Mouse (Mus musculus): ENCODE data around the gene Wasf3.

Wasf3 gene

DNA sequence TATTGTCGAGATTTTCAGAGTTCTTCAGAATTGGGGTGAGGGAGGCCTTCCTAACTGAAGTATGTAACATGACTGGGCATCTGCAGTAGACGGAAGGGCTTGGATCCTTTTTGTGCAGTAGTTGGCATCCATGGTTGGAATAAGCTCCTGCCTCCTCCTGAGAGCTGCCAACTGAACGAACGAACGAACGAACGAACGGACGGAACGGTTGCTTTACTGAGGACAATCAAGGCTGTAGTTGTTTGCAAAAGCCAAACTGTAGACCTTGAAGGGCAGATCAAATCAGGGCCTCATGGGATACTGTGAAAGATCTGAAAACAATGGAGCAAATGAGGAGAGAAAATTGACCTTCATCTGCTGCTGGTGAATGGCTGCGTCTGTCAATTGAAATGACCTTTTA is 17.5 kb downstream of the Wasf3 start:
- no peak for DNase-seq

DNA sequence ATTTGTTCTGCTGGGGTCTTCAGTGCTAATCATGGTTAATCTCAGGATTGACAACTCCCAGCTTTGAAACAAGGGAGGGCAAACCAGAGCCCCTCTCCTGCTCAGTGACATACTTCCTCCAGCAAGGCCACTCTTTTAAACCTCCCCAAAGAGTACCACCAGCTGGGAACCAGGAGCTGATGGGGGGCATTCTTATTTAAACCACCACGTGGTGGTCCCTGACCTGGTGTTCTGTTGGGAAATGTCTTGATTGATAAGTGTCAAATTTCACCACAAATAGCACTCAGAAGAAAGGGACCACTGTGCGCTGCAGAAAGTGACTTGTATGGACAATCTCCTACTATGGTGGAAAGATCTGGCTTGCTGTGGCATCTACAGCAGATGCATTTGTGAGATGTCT is 19.1 kb downstream of the Wasf3 start:
- no peak for DNase-seq

DNA sequence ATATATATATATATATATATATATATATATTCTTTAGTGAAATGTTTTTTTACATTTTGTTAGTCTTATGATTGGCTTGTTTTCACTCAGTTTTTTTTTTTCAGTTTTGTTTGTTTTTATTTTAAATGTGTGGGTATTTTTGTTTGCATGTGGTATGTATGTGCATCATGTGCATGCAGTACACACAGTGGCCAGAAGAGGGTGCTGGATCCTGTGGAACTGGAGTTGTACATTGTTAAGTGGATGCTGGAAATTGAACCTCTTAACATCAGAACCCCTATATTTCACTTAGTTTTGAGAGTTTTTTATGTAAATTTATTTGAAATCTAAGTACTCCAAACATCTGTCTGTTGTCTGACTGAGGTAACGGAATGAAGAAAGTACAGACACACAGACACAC is 21.3 kb downstream of the Wasf3 start:
- no peak for DNase-seq

DNA sequence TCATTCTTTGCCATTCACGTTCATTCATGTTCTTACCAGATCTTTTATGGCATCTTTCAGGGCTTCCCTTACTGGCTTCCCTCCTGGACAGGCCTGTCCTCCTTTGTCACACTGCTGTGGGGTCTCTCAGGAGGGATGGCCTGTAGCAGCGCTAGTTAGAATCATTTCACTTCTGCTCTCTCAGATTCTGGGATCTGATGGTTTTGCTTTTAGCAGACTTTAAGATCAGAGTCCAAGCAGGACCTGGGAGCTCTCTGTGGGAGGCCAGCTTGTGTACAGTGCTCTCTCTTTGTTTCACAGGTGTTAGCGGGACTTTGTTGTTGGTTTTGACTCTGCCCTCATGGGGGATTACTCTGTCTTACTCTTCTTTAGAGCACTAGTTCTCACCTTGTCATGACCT is 23.0 kb downstream of the Wasf3 start:
- DNase-seq: no peak

DNA sequence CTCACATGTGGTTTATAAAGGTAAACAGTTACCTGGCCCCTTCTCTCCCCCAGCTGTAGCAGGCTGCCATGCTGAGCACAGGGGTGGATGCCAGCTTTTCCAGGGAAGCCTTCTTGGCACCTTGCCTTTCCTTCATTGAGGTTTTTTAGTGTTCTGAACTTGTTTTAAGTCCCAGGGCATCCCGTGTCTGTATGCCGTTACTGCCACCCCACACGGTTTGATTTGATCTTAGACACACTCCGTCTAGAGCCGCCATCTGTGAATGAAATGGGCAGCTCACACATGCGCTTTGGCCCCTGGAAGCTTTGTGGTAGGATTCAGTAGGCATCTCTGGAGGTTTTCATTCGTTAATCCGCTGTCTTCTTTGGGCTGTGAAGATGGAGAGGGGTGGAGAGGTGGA is 23.8 kb downstream of the Wasf3 start:
- no peak for DNase-seq

DNA sequence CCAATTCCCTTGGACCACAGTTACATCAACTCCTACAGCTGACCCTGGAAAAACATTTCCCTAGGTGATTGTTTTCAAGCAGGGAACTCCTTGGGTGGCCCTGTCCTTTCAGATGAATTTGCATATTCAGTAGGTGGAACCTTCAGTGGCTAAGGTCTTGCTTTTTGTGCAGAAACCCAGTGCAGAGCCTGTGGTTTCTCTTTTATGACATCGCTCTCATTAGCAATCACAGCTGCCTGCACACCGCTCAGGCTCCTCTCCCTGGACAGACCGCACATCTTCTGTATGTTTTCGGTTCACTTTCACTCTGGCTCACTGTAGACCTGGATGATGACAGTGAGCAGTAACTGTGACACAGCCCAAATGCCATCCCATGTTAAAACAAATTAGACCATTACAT is 26.0 kb downstream of the Wasf3 start:
- no peak for DNase-seq

DNA sequence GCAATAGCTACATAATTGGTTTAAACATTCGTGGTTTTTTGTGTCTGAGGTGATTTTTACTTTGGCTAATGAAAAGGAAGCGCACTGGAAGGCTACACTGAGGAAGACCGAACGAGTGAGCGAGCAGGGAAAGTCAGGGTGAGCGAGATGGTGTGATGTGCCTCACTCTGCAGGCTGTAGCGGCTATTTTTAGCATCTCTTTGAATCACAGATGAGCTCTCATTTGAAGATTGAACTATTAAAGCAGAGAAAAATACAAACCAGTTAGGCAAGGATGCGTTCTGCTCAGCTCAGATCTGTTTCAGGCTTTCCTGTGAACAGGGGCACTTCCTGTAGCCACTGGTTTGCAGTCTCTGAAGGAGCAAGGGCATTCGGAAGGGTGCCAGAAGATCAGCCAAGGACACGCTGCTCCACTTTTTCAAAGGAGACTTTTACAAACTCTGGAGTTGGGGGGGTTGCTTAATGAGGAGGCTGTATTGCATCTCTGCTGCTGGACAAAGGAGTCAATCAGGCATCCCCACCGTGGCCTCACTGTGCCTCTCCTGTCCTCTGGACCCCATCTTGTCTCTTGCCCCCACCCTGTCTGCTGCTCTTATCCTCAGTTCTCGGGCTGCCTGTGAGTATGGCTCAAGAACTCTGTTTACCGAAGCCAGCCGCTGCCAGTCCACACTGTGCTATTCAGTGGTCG is 28.1 kb downstream of the Wasf3 start:
- peak; percentile 38 for DNase-seq

DNA sequence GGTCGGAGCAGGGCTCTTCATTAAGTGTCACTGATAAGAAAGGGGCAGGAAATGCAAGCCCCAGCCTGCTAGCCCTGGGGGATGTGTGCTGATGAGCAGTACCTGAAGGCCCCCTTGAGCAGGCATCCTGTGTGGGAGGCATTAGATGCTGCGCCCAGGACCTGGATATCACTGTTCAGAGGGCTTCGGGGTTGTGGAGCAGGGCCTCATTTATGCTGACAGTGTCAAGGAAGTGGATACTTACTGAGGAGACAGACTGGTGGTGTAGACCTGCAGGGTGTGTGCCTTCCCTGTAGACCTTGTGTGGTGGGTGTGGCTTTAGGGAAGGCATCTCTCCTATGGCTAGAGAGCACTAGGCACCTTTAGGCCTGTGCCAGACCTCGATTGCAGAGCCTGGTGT is 29.8 kb downstream of the Wasf3 start:
- DNase-seq: no peak

DNA sequence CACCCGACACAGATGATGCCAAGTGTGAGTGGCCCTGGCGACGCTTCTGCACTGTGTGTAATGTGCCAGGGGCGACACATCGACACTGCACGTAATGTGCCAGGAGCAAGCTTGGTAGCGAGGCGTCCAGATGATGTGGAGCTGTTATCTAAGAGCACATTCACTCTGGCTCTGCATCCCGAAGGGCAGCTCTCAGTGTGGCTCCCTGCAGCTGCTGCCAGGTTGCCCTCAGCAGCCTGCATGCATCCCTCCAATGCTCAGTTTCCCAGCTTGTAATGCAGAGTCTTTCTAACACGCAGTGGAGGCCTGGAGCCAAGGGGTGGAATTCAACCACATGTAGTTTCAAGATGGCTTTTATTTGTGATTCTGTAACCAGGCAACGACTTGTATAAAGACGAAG is 30.4 kb downstream of the Wasf3 start:
- no peak for DNase-seq

DNA sequence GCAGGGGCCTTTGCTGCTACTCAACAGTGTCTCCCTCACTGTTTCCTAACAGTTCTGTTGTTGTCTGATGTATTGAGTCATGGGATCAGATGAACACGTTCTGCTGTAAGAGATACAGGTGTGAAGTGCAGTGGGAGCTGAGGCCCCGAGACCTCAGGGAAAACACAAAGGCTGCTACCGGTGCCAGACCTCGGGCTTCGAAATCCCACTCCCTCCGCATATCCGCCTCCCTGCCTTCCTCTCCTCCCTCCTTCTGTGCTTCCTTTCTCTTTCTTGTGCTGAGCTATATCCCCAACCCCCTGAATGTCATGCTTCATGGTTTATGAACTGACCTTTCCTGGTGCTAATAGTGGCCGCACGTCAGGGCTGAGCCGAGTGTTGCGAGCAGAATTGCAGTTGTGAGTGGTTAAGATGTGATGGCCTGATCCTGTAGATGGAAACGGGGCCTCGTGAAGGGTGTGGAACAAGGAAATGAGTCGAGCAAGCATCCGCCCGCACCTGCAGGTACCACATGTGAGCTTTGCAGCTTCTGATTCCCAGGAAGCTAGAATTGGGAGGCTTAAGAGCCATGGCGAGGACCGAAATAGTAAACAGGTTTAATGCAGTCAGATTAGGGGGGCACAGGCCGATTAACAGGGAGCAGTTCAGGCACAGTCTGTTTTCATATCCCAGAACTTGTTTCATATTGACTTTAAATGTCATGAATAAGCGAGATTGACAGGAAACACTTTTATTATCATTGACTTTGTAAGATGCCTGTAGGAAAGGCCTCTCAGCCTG is 31.7 kb downstream of the Wasf3 start:
- no peak for DNase-seq

DNA sequence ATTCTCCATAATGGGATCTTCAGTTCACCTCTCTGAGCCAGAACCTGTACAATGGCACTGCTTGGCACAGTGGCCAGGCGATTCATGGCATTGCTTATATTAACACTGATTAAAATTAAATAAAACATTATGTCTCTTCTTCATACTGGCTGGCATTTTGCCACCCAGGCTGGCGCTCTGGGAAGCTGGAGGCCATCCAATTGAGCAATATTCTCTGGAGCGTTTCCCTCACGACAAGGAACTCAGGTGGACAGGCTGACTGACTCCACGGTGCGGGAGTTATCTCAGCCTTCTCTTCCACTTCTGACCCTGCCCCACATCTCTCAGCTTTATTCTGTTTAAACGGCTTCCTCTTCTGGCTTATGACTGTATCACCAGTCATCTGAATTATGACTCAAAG is 33.3 kb downstream of the Wasf3 start:
- no peak for DNase-seq

DNA sequence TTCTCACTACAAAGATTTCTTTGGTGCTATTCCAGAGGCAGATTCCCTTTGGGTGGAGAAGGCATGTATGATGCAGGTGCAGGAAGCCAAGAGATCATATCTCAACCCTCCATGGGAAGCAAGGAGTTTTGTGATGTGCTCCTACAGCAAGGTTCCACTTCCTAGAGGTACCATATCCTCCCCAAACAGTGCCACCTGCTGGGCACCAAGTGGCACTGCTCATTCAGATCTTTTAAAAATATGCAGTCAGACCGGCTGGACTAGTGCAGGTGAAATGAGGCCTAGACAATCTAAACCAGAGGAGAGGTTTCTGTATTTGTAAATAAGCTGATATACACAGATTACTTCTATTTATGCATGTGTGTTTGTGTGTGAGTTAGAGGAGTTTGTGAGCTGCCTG is 35.3 kb downstream of the Wasf3 start:
- peak; percentile 62 for DNase-seq

DNA sequence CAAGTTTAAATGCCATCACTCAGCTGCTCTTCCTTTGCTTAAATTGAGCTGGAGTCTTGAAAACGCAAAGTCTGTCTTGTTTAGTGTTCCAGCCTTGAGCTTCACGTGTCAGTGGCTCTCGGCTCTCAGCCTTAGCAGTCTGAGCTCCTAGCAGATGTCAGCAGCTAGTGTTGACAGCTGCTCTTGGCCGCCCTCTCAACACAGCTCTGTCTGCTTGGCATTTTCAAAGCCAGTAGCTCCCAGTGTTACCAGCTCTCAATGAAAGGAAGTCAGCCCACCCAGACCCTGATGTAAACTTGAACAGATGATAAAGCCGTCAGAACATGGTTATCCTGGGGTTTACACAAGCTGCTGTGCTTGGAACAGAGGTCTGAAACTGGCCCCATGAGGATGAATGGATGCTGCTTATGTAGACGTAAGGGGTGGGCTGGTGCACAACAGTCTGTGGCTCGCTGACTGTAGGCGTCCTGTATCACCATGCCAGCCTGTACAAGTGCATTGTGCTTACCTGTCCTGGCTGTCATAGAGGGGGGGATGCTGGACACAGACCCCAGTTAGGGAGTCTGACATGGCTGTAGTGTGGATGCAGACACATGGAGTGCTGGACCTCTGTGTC is 40.0 kb downstream of the Wasf3 start:
- DNase-seq: no peak

DNA sequence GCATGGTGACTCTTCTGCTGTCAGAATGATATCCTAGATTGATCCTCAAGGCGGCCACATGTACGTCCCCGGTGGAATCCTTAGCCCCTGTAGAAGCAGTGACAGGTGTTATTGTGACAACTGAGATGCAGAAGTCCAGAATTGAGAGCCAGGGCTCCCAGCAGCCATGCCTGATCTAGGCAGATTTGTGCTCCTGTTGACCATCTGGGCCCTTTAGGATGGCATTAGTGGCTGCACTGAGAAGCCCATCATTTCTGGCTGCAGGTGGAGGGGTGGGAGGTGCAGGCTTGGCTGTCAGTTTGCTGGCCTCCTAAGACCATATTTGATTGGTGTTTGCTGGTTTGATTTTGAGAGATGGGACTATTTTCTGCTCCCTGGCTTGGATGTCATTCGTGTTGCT is 40.9 kb downstream of the Wasf3 start:
- no peak for DNase-seq

DNA sequence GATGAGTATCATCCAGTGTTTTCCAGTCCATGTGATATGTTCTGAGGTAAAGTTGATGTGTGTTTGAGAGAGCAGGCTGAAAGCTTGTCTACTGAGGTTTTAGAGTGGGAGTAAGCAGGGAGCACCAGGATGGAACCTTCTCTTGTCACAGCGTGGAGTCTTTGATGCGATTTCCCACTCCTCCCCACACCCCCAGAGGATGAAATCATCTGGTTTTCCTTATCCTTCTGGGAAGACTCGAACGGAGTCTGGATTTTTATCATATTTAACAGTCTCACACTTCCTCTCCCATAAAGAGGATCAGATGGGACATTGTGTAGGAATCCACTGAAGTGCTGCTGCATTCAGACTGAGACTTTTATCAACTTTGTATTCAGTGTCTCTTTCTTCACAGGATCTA is 43.3 kb downstream of the Wasf3 start:
- DNase-seq: no peak

DNA sequence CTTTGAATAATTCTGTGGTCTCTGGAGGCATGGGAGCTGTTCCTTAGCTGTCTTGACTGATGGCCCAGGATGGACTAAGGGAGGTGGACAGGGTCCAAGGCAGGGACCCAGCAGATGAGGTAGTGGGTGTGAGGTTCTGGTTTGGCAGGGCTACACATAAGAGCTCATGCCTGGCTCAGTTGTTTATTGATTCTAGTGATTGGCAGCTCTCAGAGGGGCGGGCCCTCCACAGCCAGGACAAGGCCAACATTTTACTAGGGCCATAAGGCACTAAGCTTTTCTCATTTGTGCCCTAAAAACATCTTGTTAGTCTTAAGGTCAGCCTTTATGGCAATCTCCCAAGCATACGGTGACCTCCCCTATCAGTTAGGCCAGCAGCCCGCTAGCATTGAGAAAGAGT is 47.0 kb downstream of the Wasf3 start:
- DNase-seq: no peak

DNA sequence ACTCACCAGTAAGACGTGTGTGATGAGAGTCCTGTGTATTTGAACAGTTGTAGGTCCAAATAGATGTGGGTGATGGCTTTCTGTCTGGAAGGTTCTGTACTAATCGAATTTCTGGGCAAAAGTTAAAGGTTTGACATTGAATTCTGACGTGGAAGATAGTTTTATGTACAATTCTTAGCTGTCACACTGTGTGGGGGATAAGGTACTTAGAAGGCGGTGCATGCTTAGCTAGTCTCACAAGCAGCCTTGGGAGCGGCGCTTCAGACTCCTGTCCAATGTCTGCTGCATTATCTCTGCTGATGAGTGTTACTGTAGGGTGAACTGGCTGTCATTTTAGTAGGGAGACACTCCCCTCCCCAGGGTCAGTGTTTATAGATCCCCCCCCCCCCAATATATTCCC is 47.7 kb downstream of the Wasf3 start:
- DNase-seq: no peak

DNA sequence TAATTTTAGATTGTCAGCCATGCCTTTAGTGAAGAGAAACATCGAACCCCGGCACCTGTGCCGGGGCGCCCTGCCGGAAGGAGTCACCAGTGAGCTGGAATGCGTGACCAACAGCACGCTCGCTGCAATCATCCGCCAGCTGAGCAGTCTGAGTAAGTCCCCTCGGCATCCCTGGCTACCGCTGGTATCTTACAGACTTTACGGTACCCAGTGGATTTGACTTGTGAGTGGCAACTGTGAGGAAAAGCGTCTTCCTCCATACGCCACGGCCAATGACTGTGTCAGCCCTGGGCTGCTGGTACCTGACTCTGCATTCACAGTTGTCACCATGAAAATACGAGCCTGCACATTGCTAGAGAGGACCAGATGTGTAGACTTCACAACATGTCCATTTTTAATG is 50.5 kb downstream of the Wasf3 start:
- DNase-seq: no peak

DNA sequence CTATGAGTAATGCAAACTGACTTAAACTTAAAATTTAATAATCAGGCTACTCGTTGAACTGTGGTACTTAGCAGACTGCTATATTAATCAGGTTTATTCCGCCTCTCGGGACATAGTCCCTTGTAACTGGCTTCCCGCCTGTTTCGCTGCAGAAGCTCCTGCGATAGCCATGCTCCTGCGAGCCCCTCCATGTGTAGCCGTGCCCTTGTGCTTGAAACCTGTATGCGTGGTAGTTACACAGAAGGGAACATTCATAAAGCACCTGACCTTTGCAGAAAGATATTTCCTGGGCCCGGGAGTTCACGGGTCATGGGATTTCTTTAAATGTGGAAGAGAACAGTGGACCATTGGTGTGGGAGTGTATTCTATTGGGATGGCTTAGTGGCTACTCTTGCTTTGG is 52.0 kb downstream of the Wasf3 start:
- DNase-seq: no peak

DNA sequence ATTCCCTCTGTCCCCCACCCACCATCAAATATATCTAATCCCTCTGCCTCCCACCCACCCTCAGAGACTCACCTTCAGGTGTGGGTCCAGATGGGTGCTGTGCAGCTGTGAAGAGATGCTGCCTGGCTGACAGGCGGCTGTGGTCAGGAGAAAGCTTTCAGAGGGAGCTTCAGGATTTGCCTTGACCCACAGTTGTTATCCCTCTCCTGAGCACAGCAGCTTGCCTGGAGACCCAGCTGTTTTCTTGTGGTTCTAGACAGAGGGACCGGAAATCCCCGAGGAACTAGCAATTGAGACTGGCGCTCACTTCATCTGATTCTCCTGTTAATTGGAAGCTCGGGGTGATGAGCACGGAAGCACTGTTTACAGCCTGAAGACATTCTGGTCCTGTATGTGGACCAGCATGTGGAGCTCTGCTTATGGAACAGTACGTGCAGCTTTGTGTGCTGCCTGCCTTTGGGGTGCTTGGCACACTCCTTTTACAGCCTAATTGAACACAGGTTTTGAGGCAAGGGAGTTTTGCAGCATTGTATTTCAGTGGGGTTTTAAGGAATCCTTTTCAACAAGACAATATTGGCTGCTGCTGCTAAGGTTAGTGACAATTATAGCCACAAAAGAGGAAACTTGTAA is 54.5 kb downstream of the Wasf3 start:
- no peak for DNase-seq

DNA sequence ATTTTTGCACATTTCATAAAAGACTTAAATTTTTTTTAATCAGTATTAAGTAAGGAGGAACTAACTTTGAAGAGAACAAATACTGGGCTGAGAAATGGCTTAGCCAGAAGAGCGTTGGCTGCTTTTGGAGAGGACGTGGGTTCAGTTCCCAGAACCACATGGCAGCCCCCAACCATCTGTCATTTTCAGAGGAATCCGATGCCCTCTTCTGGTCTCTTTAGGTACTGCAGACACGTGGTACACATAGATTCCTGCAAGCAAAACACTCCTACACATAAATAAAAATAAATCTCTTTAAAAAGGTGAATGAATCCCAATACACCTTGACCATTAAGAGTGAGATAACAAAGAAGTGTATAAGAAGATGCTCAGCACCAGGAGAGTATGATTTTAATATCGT is 55.5 kb downstream of the Wasf3 start:
- no peak for DNase-seq

DNA sequence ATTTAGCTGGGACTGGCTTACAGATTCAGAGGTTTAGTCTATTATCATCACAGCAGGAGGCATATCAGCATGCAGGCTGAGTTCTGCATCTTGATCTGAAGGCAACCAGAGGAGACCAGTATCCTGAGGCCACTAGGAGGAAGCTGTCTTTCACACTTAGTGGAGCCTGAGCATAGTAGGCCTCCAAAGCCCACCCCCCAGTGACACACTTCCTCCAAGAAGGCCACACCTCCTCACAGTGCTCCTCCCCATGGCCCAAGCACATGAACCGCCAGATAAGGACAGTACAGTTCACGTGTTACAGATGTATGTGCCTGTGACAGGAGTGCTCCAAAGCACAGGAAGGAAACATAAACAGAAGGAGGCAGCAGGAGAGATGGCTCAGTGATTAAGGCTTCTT is 58.0 kb downstream of the Wasf3 start:
- no peak for DNase-seq

DNA sequence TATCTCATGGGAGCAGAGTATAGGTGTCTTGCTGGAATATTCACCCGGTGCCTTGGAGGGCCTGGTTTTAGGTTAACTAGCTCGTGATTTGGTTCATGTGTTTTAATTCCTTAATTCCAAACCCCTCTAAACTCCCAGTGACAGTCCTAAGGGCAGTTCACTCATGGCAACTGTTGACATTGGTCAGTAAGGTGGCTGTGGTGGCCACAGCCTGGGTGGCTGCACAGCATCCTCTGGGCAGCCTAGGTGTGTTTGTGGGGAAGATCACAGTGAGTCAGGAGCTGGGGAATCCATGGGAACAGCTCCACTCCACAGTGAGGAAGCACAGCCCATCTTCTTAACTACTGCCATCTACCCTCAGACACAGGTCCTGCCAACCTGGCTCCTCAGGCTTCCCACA is 61.8 kb downstream of the Wasf3 start:
- DNase-seq: no peak

Data from kidney, postnatal 10 days (tissue).